Mouse (Mus musculus): ENCODE measurements at regions not wholly inside any gene's neighbourhood (a gene's known extent, or its start where the extent isn't known, plus 50 kb on each side); places are given as distances from the start of the nearest gene placed in this dataset.

- TF ChIP-seq CTCF (IDR thresholded peaks at IDR 0.05; ENCODE audit: low read depth) = no peak
- TF ChIP-seq EP300 (optimal IDR thresholded peaks at IDR 0.05) = no peak
These were observed 529.9 kb upstream of the Pkn2 start for GRCm38 (mm10) chr3:143411655-143412054.
